Mouse (Mus musculus): ENCODE measurements at regions not wholly inside any gene's neighbourhood (a gene's known extent, or its start where the extent isn't known, plus 50 kb on each side); places are given as distances from the start of the nearest gene placed in this dataset.

DNA sequence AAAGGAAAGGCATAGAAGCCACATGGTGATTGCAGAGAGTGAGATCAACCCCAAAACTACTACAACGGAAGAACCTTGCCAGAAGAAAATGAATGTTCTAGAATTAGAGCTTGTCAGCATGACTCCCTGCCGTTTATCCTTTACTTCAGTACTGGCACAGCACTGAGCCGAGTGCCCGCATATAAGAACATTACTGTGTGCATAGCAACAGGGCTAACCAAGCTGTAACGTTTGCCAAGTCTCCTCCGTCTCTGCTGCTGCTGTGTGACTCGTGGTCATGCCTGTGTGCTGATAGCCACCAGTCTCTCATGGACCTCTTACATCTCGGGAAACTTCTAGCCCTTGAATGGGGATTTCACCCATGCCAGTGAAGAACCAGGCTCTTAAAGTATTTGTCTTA, 228.1 kb upstream of the Zdhhc25 start:
- Histone ChIP-seq H3K4me1 (replicated peaks; ENCODE audit: low read depth, low read length) (no peaks in the 10 kb centered on the region), H3K27me3 (ENCODE audit: insufficient read depth, low read length) (no peaks in the 10 kb centered on the region), H3K4me3 (replicated peaks; ENCODE audit: low read length) (no peak overlapping the region), H3K9me3 (ENCODE audit: low read length) (no peaks in the 10 kb centered on the region), H3K36me3 (ENCODE audit: insufficient read depth, low read length) (no peaks in the 10 kb centered on the region)
- TF ChIP-seq POU5F1 (IDR thresholded peaks at IDR 0.05; ENCODE audit: borderline replicate concordance, low read length) (no peak), NANOG (IDR thresholded peaks at IDR 0.05; ENCODE audit: borderline replicate concordance, low read length) (no peak), CTCF (conservative IDR thresholded peaks at IDR 0.05; ENCODE audit: low read length) (no peak)

- no peaks in the 10 kb centered on the region for H3K27me3 ChIP-seq (ENCODE audit: insufficient read depth, low read length)
- no peaks in the 10 kb centered on the region for H3K9me3 ChIP-seq (ENCODE audit: low read length)
- H3K4me3 ChIP-seq (replicated peaks; ENCODE audit: low read length): no peak overlapping the region
- no peaks in the 10 kb centered on the region for H3K4me1 ChIP-seq (replicated peaks; ENCODE audit: low read depth, low read length)
- TF ChIP-seq CTCF (conservative IDR thresholded peaks at IDR 0.05; ENCODE audit: low read length) (no peak), NANOG (IDR thresholded peaks at IDR 0.05; ENCODE audit: borderline replicate concordance, low read length) (no peak), POU5F1 (IDR thresholded peaks at IDR 0.05; ENCODE audit: borderline replicate concordance, low read length) (no peak)
- H3K36me3 ChIP-seq (ENCODE audit: insufficient read depth, low read length): no peaks in the 10 kb centered on the region
These were observed 226.2 kb upstream of the Zdhhc25 start for GRCm38 (mm10) chr15:88373923-88374322.

- TF ChIP-seq NANOG (IDR thresholded peaks at IDR 0.05; ENCODE audit: borderline replicate concordance, low read length): no peak
- no peak for TF ChIP-seq CTCF (conservative IDR thresholded peaks at IDR 0.05; ENCODE audit: low read length)
- no peak for TF ChIP-seq POU5F1 (IDR thresholded peaks at IDR 0.05; ENCODE audit: borderline replicate concordance, low read length)
- H3K36me3 ChIP-seq (ENCODE audit: insufficient read depth, low read length): no peaks in the 10 kb centered on the region
- H3K9me3 ChIP-seq (ENCODE audit: low read length): no peaks in the 10 kb centered on the region
- H3K27me3 ChIP-seq (ENCODE audit: insufficient read depth, low read length): no peaks in the 10 kb centered on the region
- 0 out of 2 replicates have a peak, but pooled peaks cover 4% of the 10 kb centered on the region for H3K4me1 ChIP-seq (replicated peaks; ENCODE audit: low read depth, low read length)
- H3K4me3 ChIP-seq (replicated peaks; ENCODE audit: low read length): no peak overlapping the region
These were observed 220.8 kb upstream of the Zdhhc25 start for GRCm38 (mm10) chr15:88379342-88379741.

DNA sequence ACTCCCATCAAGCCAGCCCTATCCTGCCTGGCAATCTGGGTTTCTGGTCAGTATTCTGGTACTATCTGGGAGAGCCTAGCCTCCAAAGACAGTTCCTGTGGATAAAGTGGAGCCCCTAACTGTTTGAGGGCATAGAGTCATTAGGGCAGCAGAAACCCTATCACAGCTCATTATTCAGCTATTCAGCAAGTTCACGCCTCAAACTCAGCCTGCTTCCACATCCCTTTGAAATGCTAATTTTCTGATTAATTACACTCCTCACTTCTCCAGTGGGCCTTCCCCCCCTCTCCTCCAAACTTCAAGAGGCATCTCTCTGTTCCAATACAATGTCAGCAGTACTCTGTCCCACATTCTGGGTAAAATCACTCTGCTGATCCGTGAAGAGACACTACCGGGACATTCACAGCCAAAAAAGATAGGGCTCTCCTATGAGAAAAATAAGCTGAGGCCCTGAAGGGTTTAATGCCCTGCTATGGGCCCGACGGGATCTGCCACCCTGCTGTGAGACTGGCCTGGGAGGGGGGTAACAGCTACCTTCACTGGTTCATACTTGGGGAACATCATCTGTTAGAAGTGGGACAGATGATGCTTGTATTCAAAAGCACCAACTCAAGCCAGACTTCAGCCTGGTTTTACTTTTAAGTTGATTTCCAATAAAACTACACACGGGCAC, 220.0 kb upstream of the Zdhhc25 start:
- Histone ChIP-seq H3K9me3 (ENCODE audit: low read length) (no peaks in the 10 kb centered on the region), H3K4me1 (replicated peaks; ENCODE audit: low read depth, low read length) (0 out of 2 replicates have a peak, but pooled peaks cover 4% of the 10 kb centered on the region)
- no peak for TF ChIP-seq POU5F1 (IDR thresholded peaks at IDR 0.05; ENCODE audit: borderline replicate concordance, low read length)
- no peak for TF ChIP-seq CTCF (conservative IDR thresholded peaks at IDR 0.05; ENCODE audit: low read length)
- TF ChIP-seq NANOG (IDR thresholded peaks at IDR 0.05; ENCODE audit: borderline replicate concordance, low read length): no peak

DNA sequence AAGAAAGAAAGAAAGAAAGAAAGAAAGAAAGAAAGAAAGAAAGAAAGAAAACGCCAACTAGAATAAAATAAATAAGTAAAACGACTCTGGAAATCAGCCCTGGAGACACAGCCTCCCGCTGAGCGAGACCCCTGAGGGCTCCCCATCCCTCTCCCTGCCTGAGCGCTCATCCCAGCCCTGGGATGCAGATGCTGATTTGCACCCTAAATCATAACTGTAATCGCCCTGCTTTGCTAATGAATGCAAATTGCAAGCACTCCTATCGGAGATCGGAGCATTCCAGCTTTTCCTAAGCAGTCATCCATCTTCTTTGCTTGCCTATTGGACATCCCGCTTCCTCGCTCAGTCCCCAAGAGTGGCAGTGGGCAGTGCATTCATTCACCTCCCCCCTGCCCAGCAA, 218.7 kb upstream of the Zdhhc25 start:
- Histone ChIP-seq H3K9me3 (ENCODE audit: low read length) (no peaks in the 10 kb centered on the region), H3K4me3 (replicated peaks; ENCODE audit: low read length) (no peak overlapping the region), H3K4me1 (replicated peaks; ENCODE audit: low read depth, low read length) (peaks cover 8% of the 10 kb centered on the region), H3K36me3 (ENCODE audit: insufficient read depth, low read length) (no peaks in the 10 kb centered on the region), H3K27me3 (ENCODE audit: insufficient read depth, low read length) (no peaks in the 10 kb centered on the region)
- TF ChIP-seq POU5F1 (IDR thresholded peaks at IDR 0.05; ENCODE audit: borderline replicate concordance, low read length): no peak
- TF ChIP-seq NANOG (IDR thresholded peaks at IDR 0.05; ENCODE audit: borderline replicate concordance, low read length): no peak
- TF ChIP-seq CTCF (conservative IDR thresholded peaks at IDR 0.05; ENCODE audit: low read length): no peak

More for the DNA sequence above, 220.0 kb upstream of the Zdhhc25 start:
- H3K4me3 ChIP-seq (replicated peaks; ENCODE audit: low read length): no peak overlapping the region
- H3K36me3 ChIP-seq (ENCODE audit: insufficient read depth, low read length): no peaks in the 10 kb centered on the region
- no peaks in the 10 kb centered on the region for H3K27me3 ChIP-seq (ENCODE audit: insufficient read depth, low read length)

DNA sequence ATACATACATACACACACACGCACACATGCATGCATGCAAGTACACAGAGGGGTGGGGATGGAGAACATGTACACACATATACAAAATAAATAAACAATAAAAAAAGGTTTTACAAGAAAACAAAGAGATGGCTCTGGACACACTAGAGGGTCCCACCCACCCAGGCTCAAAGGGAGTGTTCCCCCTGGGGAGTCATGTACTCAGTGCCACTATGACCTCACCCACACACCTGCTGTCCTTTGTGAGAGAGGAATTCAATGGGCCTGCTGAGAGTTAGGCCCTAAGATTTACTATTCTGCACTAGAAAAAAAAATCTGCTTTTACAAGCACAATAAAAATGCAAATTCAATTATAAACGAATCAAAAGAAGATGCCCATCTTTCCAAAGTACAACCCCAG, 214.2 kb upstream of the Zdhhc25 start:
- no peaks in the 10 kb centered on the region for H3K27me3 ChIP-seq (ENCODE audit: insufficient read depth, low read length)
- peaks cover 5% of the 10 kb centered on the region for H3K4me1 ChIP-seq (replicated peaks; ENCODE audit: low read depth, low read length)
- no peak overlapping the region for H3K4me3 ChIP-seq (replicated peaks; ENCODE audit: low read length)
- no peaks in the 10 kb centered on the region for H3K36me3 ChIP-seq (ENCODE audit: insufficient read depth, low read length)
- H3K9me3 ChIP-seq (ENCODE audit: low read length): 0 out of 2 replicates have a peak, but pooled peaks cover 6% of the 10 kb centered on the region
- no peak for TF ChIP-seq POU5F1 (IDR thresholded peaks at IDR 0.05; ENCODE audit: borderline replicate concordance, low read length)
- no peak for TF ChIP-seq CTCF (conservative IDR thresholded peaks at IDR 0.05; ENCODE audit: low read length)
- TF ChIP-seq NANOG (IDR thresholded peaks at IDR 0.05; ENCODE audit: borderline replicate concordance, low read length): no peak

DNA sequence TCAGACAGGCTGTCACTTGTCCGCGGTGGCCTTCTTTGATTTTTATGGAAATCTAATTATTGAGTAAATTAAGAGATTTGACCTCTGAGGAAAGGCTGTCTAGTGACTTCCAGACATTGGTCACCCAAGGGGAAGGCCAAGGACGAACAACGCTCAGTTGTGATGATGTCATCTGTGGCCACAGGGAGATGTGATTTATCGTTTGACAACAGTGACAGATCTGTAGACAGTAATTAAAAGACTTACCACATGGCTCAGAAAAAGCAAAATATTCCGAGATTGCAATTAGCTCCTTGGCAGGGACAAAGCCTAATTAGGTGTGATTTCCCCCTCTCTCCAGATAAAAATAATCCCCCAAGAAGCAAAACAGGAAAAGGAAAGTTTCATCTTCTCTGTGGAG, 213.4 kb upstream of the Zdhhc25 start:
- 0 out of 2 replicates have a peak, but pooled peaks cover 6% of the 10 kb centered on the region for H3K9me3 ChIP-seq (ENCODE audit: low read length)
- no peaks in the 10 kb centered on the region for H3K27me3 ChIP-seq (ENCODE audit: insufficient read depth, low read length)
- TF ChIP-seq CTCF (conservative IDR thresholded peaks at IDR 0.05; ENCODE audit: low read length): no peak
- TF ChIP-seq NANOG (IDR thresholded peaks at IDR 0.05; ENCODE audit: borderline replicate concordance, low read length): no peak
- no peak for TF ChIP-seq POU5F1 (IDR thresholded peaks at IDR 0.05; ENCODE audit: borderline replicate concordance, low read length)
- H3K4me3 ChIP-seq (replicated peaks; ENCODE audit: low read length): no peak overlapping the region
- H3K36me3 ChIP-seq (ENCODE audit: insufficient read depth, low read length): no peaks in the 10 kb centered on the region
- peaks cover 5% of the 10 kb centered on the region for H3K4me1 ChIP-seq (replicated peaks; ENCODE audit: low read depth, low read length)

DNA sequence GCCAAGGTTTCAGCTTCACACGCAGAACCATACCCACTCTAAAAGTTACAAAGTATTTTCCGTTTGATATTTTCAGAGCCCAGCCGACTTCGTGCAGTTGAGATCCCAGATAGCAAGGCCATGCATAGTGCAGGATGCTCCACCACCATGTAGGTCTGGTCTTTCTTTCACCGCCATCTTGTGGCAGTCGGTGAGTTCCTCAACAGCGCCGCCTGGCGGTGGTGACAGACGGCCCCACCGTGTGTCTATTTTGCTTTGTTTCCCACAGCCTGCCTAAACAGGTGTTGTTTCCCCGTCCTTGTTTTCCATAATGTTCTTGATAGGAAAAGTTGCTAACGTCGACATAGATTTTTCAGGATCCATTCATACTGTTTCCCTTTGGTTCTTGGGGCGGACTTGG, 208.3 kb upstream of the Zdhhc25 start:
- TF ChIP-seq POU5F1 (IDR thresholded peaks at IDR 0.05; ENCODE audit: borderline replicate concordance, low read length) (no peak), CTCF (conservative IDR thresholded peaks at IDR 0.05; ENCODE audit: low read length) (peak; percentile 45), NANOG (IDR thresholded peaks at IDR 0.05; ENCODE audit: borderline replicate concordance, low read length) (no peak)

DNA sequence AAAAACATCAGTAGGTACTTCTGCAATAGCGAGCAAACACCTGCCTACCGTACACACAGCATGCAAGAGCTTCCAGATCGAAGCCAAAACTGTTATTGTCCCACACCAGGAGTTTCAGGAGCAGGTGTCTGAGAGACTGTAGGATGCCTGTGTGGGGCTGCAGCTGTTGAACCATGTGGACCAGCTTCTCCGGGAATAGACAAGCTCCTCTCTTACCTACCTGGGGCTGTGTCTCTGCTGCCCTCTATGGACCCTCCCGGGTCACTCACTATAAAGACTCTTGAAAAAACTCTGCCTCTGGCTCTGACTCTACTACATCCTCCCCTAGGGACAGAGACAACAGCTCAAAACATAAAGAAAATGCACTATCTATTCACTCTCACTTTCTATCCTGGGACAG, 201.0 kb upstream of the Zdhhc25 start:
- TF ChIP-seq POU5F1 (IDR thresholded peaks at IDR 0.05; ENCODE audit: borderline replicate concordance, low read length) (no peak), CTCF (conservative IDR thresholded peaks at IDR 0.05; ENCODE audit: low read length) (peak; percentile 34)
- peaks cover 21% of the 10 kb centered on the region for H3K4me1 ChIP-seq (replicated peaks; ENCODE audit: low read depth, low read length)
- peaks cover 11% of the 10 kb centered on the region for H3K9me3 ChIP-seq (ENCODE audit: low read length)
- H3K4me3 ChIP-seq (replicated peaks; ENCODE audit: low read length): no peak overlapping the region
- H3K36me3 ChIP-seq (ENCODE audit: insufficient read depth, low read length): no peaks in the 10 kb centered on the region
- no peaks in the 10 kb centered on the region for H3K27me3 ChIP-seq (ENCODE audit: insufficient read depth, low read length)

More for the DNA sequence above, 208.3 kb upstream of the Zdhhc25 start:
- Histone ChIP-seq H3K27me3 (ENCODE audit: insufficient read depth, low read length) (no peaks in the 10 kb centered on the region), H3K36me3 (ENCODE audit: insufficient read depth, low read length) (no peaks in the 10 kb centered on the region), H3K9me3 (ENCODE audit: low read length) (peaks cover 25% of the 10 kb centered on the region), H3K4me1 (replicated peaks; ENCODE audit: low read depth, low read length) (no peaks in the 10 kb centered on the region), H3K4me3 (replicated peaks; ENCODE audit: low read length) (no peak overlapping the region)
